15 mouse cellular contexts compared by ENCODE assay signal in the genomic region with DNA sequence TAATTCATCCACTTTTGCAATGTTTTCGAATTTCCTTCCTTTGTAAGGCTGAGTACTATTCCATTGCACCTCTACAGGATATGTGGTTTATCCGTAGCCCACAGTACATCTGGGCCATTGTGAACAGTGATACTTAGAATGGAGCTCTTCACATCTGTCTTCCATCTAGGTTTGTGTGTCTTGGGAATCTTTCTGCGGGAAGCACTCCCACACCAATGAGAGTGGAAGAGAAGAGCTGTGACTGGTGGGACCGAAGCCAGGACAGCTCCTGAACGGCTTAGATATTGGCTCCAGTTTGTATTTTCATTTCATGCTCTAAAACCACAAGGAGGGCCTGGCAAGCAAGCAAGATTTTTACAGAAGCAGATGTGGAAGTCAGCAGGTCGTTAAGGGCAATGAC.
"Had no signal": no experiment of that assay in that cellular context is flagged by ENCODE, and none has a peak within 500 bp of the region (broad histone marks: within the 10 kb centered on the region; RNA-seq: fewer than 3 reads in every experiment).

No protein-coding gene starts in this region.

- H3K4me1 ChIP-seq: liver, embryonic 15.5 days; megakaryocyte, embryonic 14.5 days; stomach, embryonic 15.5 days had no signal

- H3K9me3 ChIP-seq: liver, embryonic 15.5 days; lung, embryonic 15.5 days; midbrain, embryonic 15.5 days; neural tube, embryonic 12.5 days; stomach, embryonic 15.5 days had no signal

- H3K4me3 ChIP-seq: layer of hippocampus, adult 2 months; liver, embryonic 15.5 days; lung, embryonic 15.5 days; megakaryocyte, embryonic 14.5 days; midbrain, embryonic 15.5 days; neural tube, embryonic 12.5 days; stomach, embryonic 15.5 days had no signal

- H3K27ac ChIP-seq: layer of hippocampus, adult 2 months; liver, embryonic 15.5 days; lung, embryonic 15.5 days; macrophage; midbrain, embryonic 15.5 days; neural tube, embryonic 12.5 days; stomach, embryonic 15.5 days had no signal

- H3K9ac ChIP-seq: liver, embryonic 15.5 days; lung, embryonic 15.5 days; midbrain, embryonic 15.5 days; neural tube, embryonic 12.5 days; stomach, embryonic 15.5 days had no signal

- H3K4me2 ChIP-seq: liver, embryonic 11.5 days; liver, embryonic 15.5 days; lung, embryonic 15.5 days; midbrain, embryonic 11.5 days; midbrain, embryonic 15.5 days; neural tube, embryonic 12.5 days; stomach, embryonic 15.5 days had no signal

- ATAC-seq: intestine, embryonic 16.5 days; midbrain, embryonic 15.5 days had no signal

- H3K36me3 ChIP-seq: liver, embryonic 15.5 days; lung, embryonic 15.5 days; midbrain, embryonic 15.5 days; neural tube, embryonic 12.5 days; stomach, embryonic 15.5 days had no signal

- H3K27me3 ChIP-seq: liver, embryonic 15.5 days; lung, embryonic 15.5 days; megakaryocyte, embryonic 14.5 days; midbrain, embryonic 15.5 days; neural tube, embryonic 12.5 days; stomach, embryonic 15.5 days had no signal

- DNase-seq: lung, postnatal 14 days; spleen, adult 18-20 months; thymus, adult 2 months; thymus, postnatal 25 days had no signal
